In the genomic region with DNA sequence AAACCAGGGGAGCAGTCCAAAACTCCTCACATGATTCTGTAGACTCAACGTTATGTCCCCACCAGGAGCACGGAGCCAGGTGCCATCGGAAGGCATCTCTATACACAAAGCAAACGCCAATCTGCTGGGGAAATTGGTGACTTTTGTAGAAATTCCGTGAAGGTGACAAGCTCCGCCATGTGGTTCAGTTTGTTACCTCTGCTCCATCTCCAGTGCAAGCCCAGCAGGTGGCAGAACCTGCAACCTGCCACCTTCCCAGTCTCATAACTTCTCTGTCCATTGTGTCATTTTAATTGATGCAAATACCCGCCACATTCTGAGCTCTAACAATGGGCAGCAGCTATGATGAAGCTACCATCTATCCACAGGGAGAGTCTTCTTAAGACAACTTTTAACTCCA, we compare ENCODE assay signal across 18 mouse cellular contexts. TPM values are rescaled to one million over a fixed set of nuclear protein-coding genes. Genes with fewer than 3 reads are reported as not detected.
DNase-seq lines count a peak whose midpoint lies in the region; ATAC-seq and TF ChIP-seq lines count a peak whose summit lies in the region.
"Had no signal": no experiment of that assay in that cellular context is flagged by ENCODE, and none has a peak within 500 bp of the region (broad histone marks: within the 10 kb centered on the region; RNA-seq: fewer than 3 reads in every experiment).

No protein-coding gene starts in this region.

- H3K36me3 ChIP-seq in kidney, postnatal 0 days (ENCODE audit: insufficient read depth, low read length), result no peaks in the 10 kb centered on the region
- H3K36me3 ChIP-seq in ES-E14 (ENCODE audit: control insufficient read depth, insufficient read depth, low read length, poor library complexity, severe bottlenecking), result no peaks in the 10 kb centered on the region
- H3K36me3 ChIP-seq in stomach, postnatal 0 days (ENCODE audit: control insufficient read depth, insufficient read depth, low read length), result no peaks in the 10 kb centered on the region
- H3K36me3 ChIP-seq: embryonic facial prominence, embryonic 12.5 days; heart, embryonic 15.5 days; hindbrain, embryonic 15.5 days; limb, embryonic 12.5 days had no signal

- H3K9ac ChIP-seq in kidney, postnatal 0 days (ENCODE audit: low read depth, low read length), result no peak overlapping the region
- H3K9ac ChIP-seq in ES-E14 (ENCODE audit: insufficient read depth, low read depth, low read length, poor library complexity, severe bottlenecking), result no peak overlapping the region
- no peak overlapping the region for H3K9ac ChIP-seq in stomach, postnatal 0 days (ENCODE audit: low read length)
- H3K9ac ChIP-seq: embryonic facial prominence, embryonic 12.5 days; heart, embryonic 15.5 days; hindbrain, embryonic 15.5 days; limb, embryonic 12.5 days had no signal

- no peak for ATAC-seq in kidney, postnatal 0 days (replicated peaks; ENCODE audit: low FRiP score, low read depth)
- no peak for ATAC-seq in stomach, postnatal 0 days (ENCODE audit: low FRiP score, low TSS enrichment)
- ATAC-seq: forebrain, embryonic 14.5 days had no signal

- no peak overlapping the region for H3K4me2 ChIP-seq in kidney, postnatal 0 days (ENCODE audit: low read length)
- no peak overlapping the region for H3K4me2 ChIP-seq in stomach, postnatal 0 days (replicated peaks; ENCODE audit: low read depth)
- H3K4me2 ChIP-seq: heart, embryonic 15.5 days; hindbrain, embryonic 15.5 days; limb, embryonic 12.5 days had no signal

- no peaks in the 10 kb centered on the region for H3K27me3 ChIP-seq in kidney, postnatal 0 days (ENCODE audit: insufficient read depth, low read length)
- no peaks in the 10 kb centered on the region for H3K27me3 ChIP-seq in stomach, postnatal 0 days (ENCODE audit: control insufficient read depth, insufficient read depth, low read length)
- H3K27me3 ChIP-seq: embryonic facial prominence, embryonic 12.5 days; heart, embryonic 15.5 days; hindbrain, embryonic 15.5 days; limb, embryonic 12.5 days had no signal

- WGBS in kidney, postnatal 0 days, result 70% methylated on average over 7 of the region's 7 CpGs
- WGBS in stomach, postnatal 0 days, result 53% methylated on average over 7 of the region's 7 CpGs

- peak; percentile 42; the same call in 1 of the 2 replicates for TF ChIP-seq CTCF in kidney, postnatal 0 days (IDR thresholded peaks at IDR 0.05; ENCODE audit: low read depth)
- TF ChIP-seq CTCF in stomach, postnatal 0 days (IDR thresholded peaks at IDR 0.05; ENCODE audit: low read depth), result peak; percentile 57

- no peak for TF ChIP-seq EP300 in stomach, postnatal 0 days (optimal IDR thresholded peaks at IDR 0.05)

- no peak overlapping the region for H3K4me3 ChIP-seq in kidney, postnatal 0 days (replicated peaks; ENCODE audit: low read depth, low read length)
- H3K4me3 ChIP-seq in ES-E14 (ENCODE audit: insufficient read depth in 1 of 2, low read depth in 1 of 2, low read length in 2 of 2, poor library complexity in 1 of 2, severe bottlenecking in 1 of 2), result no peak overlapping the region
- H3K4me3 ChIP-seq in stomach, postnatal 0 days (ENCODE audit: low read depth, low read length), result no peak overlapping the region
- H3K4me3 ChIP-seq: embryonic facial prominence, embryonic 12.5 days; erythroblast, embryonic 14.5 days; heart, embryonic 15.5 days; hindbrain, embryonic 15.5 days; limb, embryonic 12.5 days had no signal

- no peaks in the 10 kb centered on the region for H3K4me1 ChIP-seq in kidney, postnatal 0 days (replicated peaks; ENCODE audit: insufficient read depth, low read length)
- H3K4me1 ChIP-seq in ES-E14 (ENCODE audit: control insufficient read depth in 2 of 2, insufficient read depth in 2 of 2, low read length in 2 of 2, poor library complexity in 1 of 2), result peaks cover 0 to 6% of the 10 kb centered on the region in 2 experiments; a peak in 2 of 4 replicates
- H3K4me1 ChIP-seq in stomach, postnatal 0 days (replicated peaks; ENCODE audit: control insufficient read depth, insufficient read depth), result no peaks in the 10 kb centered on the region
- H3K4me1 ChIP-seq: embryonic facial prominence, embryonic 12.5 days; heart, embryonic 15.5 days; hindbrain, embryonic 15.5 days; limb, embryonic 12.5 days had no signal

- H3K9me3 ChIP-seq in kidney, postnatal 0 days (replicated peaks; ENCODE audit: low read length), result no peaks in the 10 kb centered on the region
- H3K9me3 ChIP-seq in ES-E14 (ENCODE audit: control insufficient read depth, insufficient read depth, low read depth, low read length), result no peaks in the 10 kb centered on the region
- no peaks in the 10 kb centered on the region for H3K9me3 ChIP-seq in stomach, postnatal 0 days (ENCODE audit: control insufficient read depth, low read length)
- H3K9me3 ChIP-seq: embryonic facial prominence, embryonic 12.5 days; heart, embryonic 15.5 days; hindbrain, embryonic 15.5 days; limb, embryonic 12.5 days had no signal

- in situ Hi-C loops in ES-E14 (cut with MboI; ENCODE audit: low sequenced_read_pairs in 2 of 2, unreplicated experiment in 2 of 2), result loop anchor here in 1 of 2 experiments (10.0 kb wide), 1 partner anchor 130 kb away; no protein-coding TSS in a partner anchor

- H3K27ac ChIP-seq in kidney, postnatal 0 days, result no peak overlapping the region
- no peak overlapping the region for H3K27ac ChIP-seq in ES-E14 (ENCODE audit: insufficient read depth, low read depth, low read length, poor library complexity, severe bottlenecking)
- H3K27ac ChIP-seq in stomach, postnatal 0 days (replicated peaks), result no peak overlapping the region
- H3K27ac ChIP-seq: embryonic facial prominence, embryonic 12.5 days; heart, embryonic 15.5 days; hindbrain, embryonic 15.5 days; limb, embryonic 12.5 days had no signal

- no peak for DNase-seq in kidney, postnatal 0 days (ENCODE audit: low spot score)
- no peak for DNase-seq in kidney, adult 9 months
- DNase-seq in thymus, postnatal 0 days (ENCODE audit: low spot score), result peak; percentile 17
- no peak for DNase-seq in thymus, postnatal 25 days
- DNase-seq in ES-E14 (ENCODE audit: low read depth, low spot score), result no peak
- no peak for DNase-seq in stomach, postnatal 0 days (ENCODE audit: low spot score)
- no peak for DNase-seq in testis, postnatal 14 days (ENCODE audit: low spot score)

TF ChIP-seq in ES-E14, 5 proteins besides CTCF, POLR2A, EP300 and RAD21:
- TF ChIP-seq MAFK (IDR thresholded peaks at IDR 0.05; ENCODE audit: insufficient read depth, low read depth, low read length) (0 out of 2 replicates have a peak, but pooled peaks have one; percentile 9), CHD2 (IDR thresholded peaks at IDR 0.05; ENCODE audit: low read depth, low read length) (no peak)

RNA-seq across cellular contexts. Expression of gene Zfp3, which starts 9.1 kb away (rescaled TPM):
- 7.1 and 7.7 TPM in 2 replicates for polyA plus RNA-seq in kidney, postnatal 0 days (2015; fragmentation: Nextera tagmentation; extraction: Ambion mirVana)
- polyA plus RNA-seq in thymus, postnatal 0 days (2015; fragmentation: Nextera tagmentation; extraction: Ambion mirVana), result 7.2 and 7.6 TPM in 2 replicates
- total RNA-seq in ES-E14 (2012; rRNA removed), result 1.4 and 2.1 TPM in 2 replicates
- 3.4 and 3.8 TPM in 2 replicates for polyA plus RNA-seq in stomach, postnatal 0 days (2015; fragmentation: Nextera tagmentation; extraction: Ambion mirVana)

RNA-seq across cellular contexts. Expression of gene Kif1c, which starts 54.6 kb away (rescaled TPM):
- 3.5 and 3.6 TPM in 2 replicates for polyA plus RNA-seq in kidney, postnatal 0 days (2015; fragmentation: Nextera tagmentation; extraction: Ambion mirVana)
- 1.2 and 1.4 TPM in 2 replicates for polyA plus RNA-seq in thymus, postnatal 0 days (2015; fragmentation: Nextera tagmentation; extraction: Ambion mirVana)
- total RNA-seq in ES-E14 (2012; rRNA removed), result 25.3 and 29.2 TPM in 2 replicates
- 4.7 TPM in 2 replicates for polyA plus RNA-seq in stomach, postnatal 0 days (2015; fragmentation: Nextera tagmentation; extraction: Ambion mirVana)

RNA-seq across cellular contexts. Expression of gene Inca1, which starts 55.0 kb away (rescaled TPM):
- 2.3 and 3.0 TPM in 2 replicates for polyA plus RNA-seq in kidney, postnatal 0 days (2015; fragmentation: Nextera tagmentation; extraction: Ambion mirVana)
- 0.75 and 0.94 TPM in 2 replicates for polyA plus RNA-seq in thymus, postnatal 0 days (2015; fragmentation: Nextera tagmentation; extraction: Ambion mirVana)
- total RNA-seq in ES-E14 (2012; rRNA removed), result 0.48 and 1.2 TPM in 2 replicates
- 1.6 and 2.1 TPM in 2 replicates for polyA plus RNA-seq in stomach, postnatal 0 days (2015; fragmentation: Nextera tagmentation; extraction: Ambion mirVana)
- total RNA-seq: megakaryocyte, adult 5-6 weeks had no signal
- polyA plus RNA-seq: erythroblast, embryonic 14.5 days had no signal

RNA-seq across cellular contexts. Expression of gene Scimp, which starts 57.4 kb away (rescaled TPM):
- 0.55 and 0.84 TPM in 2 replicates for polyA plus RNA-seq in kidney, postnatal 0 days (2015; fragmentation: Nextera tagmentation; extraction: Ambion mirVana)
- 2.1 and 3.1 TPM in 2 replicates for polyA plus RNA-seq in thymus, postnatal 0 days (2015; fragmentation: Nextera tagmentation; extraction: Ambion mirVana)
- not detected in 2 replicates for total RNA-seq in ES-E14 (2012; rRNA removed)
- polyA plus RNA-seq in stomach, postnatal 0 days (2015; fragmentation: Nextera tagmentation; extraction: Ambion mirVana), result 0.57 and 0.63 TPM in 2 replicates
- total RNA-seq: heart, postnatal 4 days; layer of hippocampus, postnatal 10 days; left cerebral cortex, postnatal 10 days had no signal
- polyA plus RNA-seq: embryonic facial prominence, embryonic 12.5 days; erythroblast, embryonic 14.5 days; forebrain, embryonic 14.5 days; hindbrain, embryonic 15.5 days; kidney, embryonic 14.5 days; limb, embryonic 12.5 days had no signal
